Mouse (Mus musculus): ENCODE measurements around the gene Plcb3. TPM values are rescaled to one million over a fixed set of nuclear protein-coding genes. Genes with fewer than 3 reads are reported as not detected.
A peak's percentile ranks its signal among the peaks of the same experiment; 100 is the strongest.
"Not testable (repeated sequence)": the region's sequence is repeated elsewhere in the genome, so short reads cannot be mapped to it uniquely, and the experiment has no call there.

Gene Plcb3
- polyA plus RNA-seq, 1 experiment from 2014 or later = 33.6 TPM

DNA sequence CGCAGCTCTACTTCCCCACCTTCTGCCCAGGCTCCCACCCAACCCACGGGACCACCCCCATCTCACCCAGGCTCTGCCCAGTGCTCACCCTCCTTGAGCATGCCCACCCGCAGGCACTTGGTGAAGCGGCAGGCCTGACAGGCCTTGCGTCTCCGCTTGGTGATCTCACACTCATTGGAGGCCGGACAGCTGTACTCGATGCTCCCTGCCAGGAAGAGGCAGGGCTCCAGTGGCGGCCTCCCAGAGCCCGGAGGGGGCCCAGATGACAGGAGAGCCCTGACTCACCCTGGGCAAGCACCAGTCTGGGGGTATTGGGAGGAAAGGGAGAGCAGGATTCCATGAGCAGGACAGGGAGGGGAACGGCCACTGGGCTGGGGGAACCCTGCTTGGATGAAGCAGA, 62.3 kb downstream of the Plcb3 start:
- Histone ChIP-seq H3K9ac (replicated peaks; ENCODE audit: low read depth) (no peak overlapping the region), H3K27me3 (replicated peaks; ENCODE audit: insufficient read depth, low read length) (no peaks in the 10 kb centered on the region), H3K4me2 (replicated peaks; ENCODE audit: low read depth, low read length) (no peak overlapping the region), H3K4me1 (ENCODE audit: insufficient read depth, low read depth, low read length) (no peaks in the 10 kb centered on the region; the same call in 1 of the 2 replicates), H3K9me3 (ENCODE audit: low read length) (no peaks in the 10 kb centered on the region), H3K4me3 (ENCODE audit: low read depth, low read length) (no peak overlapping the region), H3K36me3 (ENCODE audit: insufficient read depth, low read length) (peaks cover 4% of the 10 kb centered on the region; the same call in 1 of the 2 replicates), H3K27ac (ENCODE audit: low read length) (no peak overlapping the region)
- ATAC-seq (no peak), DNase-seq (ENCODE audit: low spot score) (no peak)
- no peak for TF ChIP-seq CTCF (IDR thresholded peaks at IDR 0.05)
- no peak for TF ChIP-seq EP300 (IDR thresholded peaks at IDR 0.05)
- WGBS = 75% methylated on average over 11 of the region's 11 CpGs

DNA sequence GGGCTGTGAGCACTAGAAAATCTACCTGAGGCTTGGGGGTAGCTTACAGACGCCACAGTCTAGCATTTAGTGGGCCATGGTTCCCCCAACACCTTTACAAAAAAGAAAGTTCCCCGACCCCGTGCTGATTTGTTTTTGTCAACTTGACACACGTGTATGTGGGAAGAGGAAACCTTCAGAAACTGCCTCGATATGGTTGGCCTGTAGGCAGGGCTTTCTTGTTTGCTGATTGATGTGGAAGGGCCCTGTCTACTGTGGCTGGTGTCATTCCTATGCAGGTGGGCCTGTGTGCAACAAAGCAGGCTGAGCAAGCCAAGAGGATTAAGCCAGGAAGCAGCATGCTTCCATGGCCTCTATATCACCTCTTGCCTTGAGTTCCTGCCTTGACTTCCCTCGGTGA, 63.2 kb downstream of the Plcb3 start:
- no peaks in the 10 kb centered on the region; the same call in 1 of the 2 replicates for H3K4me1 ChIP-seq (ENCODE audit: insufficient read depth, low read depth, low read length)

DNA sequence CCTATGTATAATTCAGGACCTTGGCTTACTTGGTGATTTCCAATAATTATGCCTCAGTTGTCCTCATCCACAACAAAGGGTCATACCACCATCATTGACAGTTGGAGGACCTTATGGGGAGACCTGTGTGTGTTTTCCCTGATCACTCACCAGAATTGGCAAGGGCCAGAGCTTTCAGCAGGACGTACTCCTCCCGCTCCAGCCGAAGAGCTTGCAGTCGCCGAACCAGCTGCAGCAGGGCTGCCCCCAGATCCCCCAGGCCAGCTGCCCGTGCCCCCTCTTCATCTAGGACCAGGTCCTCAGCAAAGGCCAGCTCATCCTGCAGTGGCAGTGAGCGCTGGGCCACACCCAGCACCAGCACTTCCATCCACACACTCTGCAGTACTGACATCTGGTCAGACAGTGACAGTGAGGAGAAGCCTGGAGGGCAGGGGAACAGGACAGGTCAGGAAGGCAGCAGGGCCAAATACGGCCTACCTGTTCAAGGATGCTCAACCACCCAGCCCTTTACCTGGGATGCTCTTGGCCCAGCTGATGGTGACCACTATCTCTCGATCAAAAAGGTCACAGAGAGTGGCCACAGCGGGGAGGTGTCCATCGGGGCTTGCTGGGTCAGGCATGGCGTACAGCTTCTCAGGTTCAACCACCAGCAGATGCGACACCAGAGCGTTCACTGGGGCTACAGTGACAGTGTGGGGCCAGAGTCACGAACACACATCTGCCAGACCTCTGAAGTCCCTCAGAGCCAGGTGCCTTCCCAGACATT, 63.9 kb downstream of the Plcb3 start:
- H3K4me1 ChIP-seq (ENCODE audit: insufficient read depth, low read depth, low read length) = no peaks in the 10 kb centered on the region; the same call in 1 of the 2 replicates
- no peak overlapping the region for H3K4me2 ChIP-seq (replicated peaks; ENCODE audit: low read depth, low read length)
- ATAC-seq (no peak), DNase-seq (ENCODE audit: low spot score) (no peak)
- H3K4me3 ChIP-seq (ENCODE audit: low read depth, low read length) = no peak overlapping the region
- 89% methylated on average over 15 of the region's 15 CpGs for whole genome bisulfite sequencing
- no peak overlapping the region for H3K27ac ChIP-seq (ENCODE audit: low read length)
- no peaks in the 10 kb centered on the region for H3K9me3 ChIP-seq (ENCODE audit: low read length)
- no peaks in the 10 kb centered on the region for H3K27me3 ChIP-seq (replicated peaks; ENCODE audit: insufficient read depth, low read length)
- H3K36me3 ChIP-seq (ENCODE audit: insufficient read depth, low read length) = peaks cover 4% of the 10 kb centered on the region; the same call in 1 of the 2 replicates
- TF ChIP-seq EP300 (IDR thresholded peaks at IDR 0.05) (no peak), CTCF (IDR thresholded peaks at IDR 0.05) (no peak)
- H3K9ac ChIP-seq (replicated peaks; ENCODE audit: low read depth) = no peak overlapping the region

More for the DNA sequence above, 63.2 kb downstream of the Plcb3 start:
- Histone ChIP-seq H3K9ac (replicated peaks; ENCODE audit: low read depth) (no peak overlapping the region), H3K9me3 (ENCODE audit: low read length) (no peaks in the 10 kb centered on the region), H3K4me3 (ENCODE audit: low read depth, low read length) (no peak overlapping the region), H3K27me3 (replicated peaks; ENCODE audit: insufficient read depth, low read length) (no peaks in the 10 kb centered on the region), H3K36me3 (ENCODE audit: insufficient read depth, low read length) (peaks cover 4% of the 10 kb centered on the region; the same call in 1 of the 2 replicates), H3K4me2 (replicated peaks; ENCODE audit: low read depth, low read length) (no peak overlapping the region), H3K27ac (ENCODE audit: low read length) (no peak overlapping the region)
- TF ChIP-seq EP300 (IDR thresholded peaks at IDR 0.05) (no peak), CTCF (IDR thresholded peaks at IDR 0.05) (no peak)
- DNase-seq (ENCODE audit: low spot score) (no peak), ATAC-seq (no peak)
- 77% methylated on average over 6 of the region's 6 CpGs for WGBS

DNA sequence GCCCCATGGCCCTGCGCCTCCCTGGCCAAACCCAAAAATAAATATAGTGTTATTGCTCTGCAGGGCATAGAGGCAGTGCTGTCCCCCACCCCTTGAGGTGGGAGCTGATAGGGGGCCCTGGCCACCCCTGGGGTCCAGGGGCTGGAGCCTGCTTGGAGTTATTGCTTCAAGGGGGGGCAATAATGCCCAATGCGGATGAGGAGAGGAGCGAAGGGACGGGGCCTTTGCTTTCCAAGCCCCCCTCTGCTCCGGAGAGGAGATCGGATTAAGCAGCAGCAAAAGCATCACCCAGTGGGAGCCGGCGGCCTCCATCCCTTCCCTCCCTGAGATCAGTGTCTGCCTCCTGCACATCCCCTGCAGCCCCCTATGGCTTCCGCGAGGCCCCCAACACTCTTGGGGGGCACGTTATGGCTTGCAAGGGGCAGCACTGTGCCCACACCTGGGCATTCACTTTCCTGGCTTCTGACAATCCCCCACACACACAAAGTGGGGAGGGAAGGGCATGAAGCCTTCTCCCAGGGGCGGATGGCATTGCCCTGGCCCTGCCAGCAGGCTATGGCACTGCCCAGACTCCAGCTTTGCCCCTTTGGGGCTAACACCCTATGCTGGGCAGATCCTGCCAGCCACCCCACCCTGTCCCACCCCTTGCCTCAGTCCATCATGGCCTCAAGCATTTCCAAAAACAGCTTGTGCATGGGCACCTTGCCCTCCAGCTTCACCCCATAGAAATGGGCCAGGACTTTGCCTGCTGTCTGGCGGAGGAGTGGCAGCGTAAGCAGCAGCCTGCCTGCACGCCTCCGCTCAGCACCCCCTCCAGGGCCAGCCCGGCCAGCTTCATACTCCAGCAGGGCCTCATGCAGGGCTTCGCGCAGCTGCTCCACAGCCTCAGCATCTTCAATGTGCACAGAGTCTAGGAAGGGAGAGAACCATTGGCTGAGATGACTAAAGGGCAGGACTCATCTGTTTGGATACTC, 64.9 kb downstream of the Plcb3 start:
- no peak overlapping the region for H3K4me3 ChIP-seq (ENCODE audit: low read depth, low read length)
- ATAC-seq = no peak
- no peaks in the 10 kb centered on the region; the same call in 1 of the 2 replicates for H3K4me1 ChIP-seq (ENCODE audit: insufficient read depth, low read depth, low read length)
- H3K36me3 ChIP-seq (ENCODE audit: insufficient read depth, low read length) = peaks cover 4% of the 10 kb centered on the region; the same call in 1 of the 2 replicates
- H3K27ac ChIP-seq (ENCODE audit: low read length) = no peak overlapping the region
- 89% methylated on average over 19 of the region's 19 CpGs for WGBS
- H3K9me3 ChIP-seq (ENCODE audit: low read length) = no peaks in the 10 kb centered on the region
- no peak overlapping the region for H3K4me2 ChIP-seq (replicated peaks; ENCODE audit: low read depth, low read length)
- TF ChIP-seq CTCF (IDR thresholded peaks at IDR 0.05) (no peak), EP300 (IDR thresholded peaks at IDR 0.05) (no peak)
- DNase-seq (ENCODE audit: low spot score) = no peak
- H3K27me3 ChIP-seq (replicated peaks; ENCODE audit: insufficient read depth, low read length) = no peaks in the 10 kb centered on the region
- H3K9ac ChIP-seq (replicated peaks; ENCODE audit: low read depth) = 0 out of 2 replicates have a peak overlapping the region, but pooled peaks have one; percentile 19

DNA sequence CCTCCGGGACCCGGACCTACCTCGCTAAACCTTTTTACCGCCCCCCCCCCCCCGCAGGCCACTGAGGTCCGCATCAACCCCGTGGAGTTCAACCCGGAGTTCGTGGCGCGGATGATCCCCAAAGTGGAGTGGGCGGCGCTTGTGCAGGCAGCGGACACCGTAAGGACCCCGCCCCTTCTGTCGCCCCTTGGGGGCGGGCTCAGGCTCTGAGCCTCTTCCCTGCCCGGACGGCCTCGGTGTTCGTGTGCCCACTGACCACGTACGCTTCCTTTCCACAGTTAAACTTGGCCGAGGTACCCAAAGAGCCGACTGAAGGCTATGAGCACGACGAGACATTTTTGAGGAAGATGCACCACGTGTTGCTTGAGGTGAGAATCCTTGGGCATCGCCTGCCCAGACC, 66.0 kb downstream of the Plcb3 start:
- not testable (repeated sequence) for H3K36me3 ChIP-seq (ENCODE audit: insufficient read depth, low read length); H3K4me1 ChIP-seq (ENCODE audit: insufficient read depth, low read depth, low read length); H3K9me3 ChIP-seq (ENCODE audit: low read length); H3K27me3 ChIP-seq (replicated peaks; ENCODE audit: insufficient read depth, low read length)
- peak overlapping the region; percentile 98 for H3K27ac ChIP-seq (ENCODE audit: low read length)
- peak overlapping the region; percentile 77 for H3K4me2 ChIP-seq (replicated peaks; ENCODE audit: low read depth, low read length)
- ATAC-seq = peak; percentile 15
- H3K9ac ChIP-seq (replicated peaks; ENCODE audit: low read depth) = peak overlapping the region; percentile 66; the same call in 1 of the 2 replicates
- peak; percentile 56 for DNase-seq (ENCODE audit: low spot score)
- peak overlapping the region; percentile 67 for H3K4me3 ChIP-seq (ENCODE audit: low read depth, low read length)
- WGBS = under 1% methylated on average over 26 of the region's 30 CpGs
